Mouse (Mus musculus): ENCODE measurements around the gene Orai2. TPM values are rescaled to one million over a fixed set of nuclear protein-coding genes. Genes with fewer than 3 reads are reported as not detected.
"Not testable (repeated sequence)": the region's sequence is repeated elsewhere in the genome, so short reads cannot be mapped to it uniquely, and the experiment has no call there.

The Orai2 gene
- total and polyA plus RNA-seq, 2 experiments from 2014 or later = 0.69 to 1.1 TPM

DNA sequence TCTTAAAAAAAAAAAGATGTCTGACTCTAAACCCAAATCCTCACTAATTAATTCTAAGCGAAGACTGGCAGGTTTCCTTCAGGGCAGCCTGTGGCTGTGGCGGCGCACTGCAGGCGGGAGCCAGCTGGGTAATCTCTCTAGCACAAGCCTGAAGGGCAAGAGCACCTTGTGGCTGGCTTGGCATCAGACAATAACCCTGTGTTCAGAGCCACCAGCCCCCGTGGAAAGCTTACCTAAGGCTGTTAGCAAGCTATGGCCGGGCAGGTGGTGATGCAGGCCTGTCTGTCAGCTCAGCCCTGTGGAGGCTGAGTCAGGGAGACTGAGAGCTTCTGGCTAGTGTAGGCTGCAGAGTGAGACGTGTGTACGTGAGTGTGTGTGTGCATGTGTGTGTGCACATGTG, 5.3 kb downstream of the Orai2 start:
- Histone ChIP-seq H3K9ac (replicated peaks; ENCODE audit: low read depth, low read length) (no peak overlapping the region), H3K4me1 (ENCODE audit: control insufficient read depth, insufficient read depth) (no peaks in the 10 kb centered on the region), H3K27ac (ENCODE audit: low read depth) (no peak overlapping the region), H3K9me3 (replicated peaks; ENCODE audit: control insufficient read depth, low read length) (0 out of 2 replicates have a peak, but pooled peaks cover 4% of the 10 kb centered on the region), H3K36me3 (replicated peaks; ENCODE audit: control insufficient read depth, insufficient read depth, low read length) (no peaks in the 10 kb centered on the region), H3K27me3 (ENCODE audit: control insufficient read depth, insufficient read depth, low read length) (no peaks in the 10 kb centered on the region), H3K4me3 (ENCODE audit: low read depth, low read length) (no peak overlapping the region), H3K4me2 (ENCODE audit: low read depth, low read length) (no peak overlapping the region)
- TF ChIP-seq CTCF (IDR thresholded peaks at IDR 0.05; ENCODE audit: low read depth) (no peak), EP300 (IDR thresholded peaks at IDR 0.05; ENCODE audit: low read depth) (no peak)
- ATAC-seq (ENCODE audit: insufficient read depth, low read depth) (no peak), DNase-seq (ENCODE audit: low spot score) (no peak)
- 71% methylated on average over 8 of the region's 8 CpGs for WGBS

DNA sequence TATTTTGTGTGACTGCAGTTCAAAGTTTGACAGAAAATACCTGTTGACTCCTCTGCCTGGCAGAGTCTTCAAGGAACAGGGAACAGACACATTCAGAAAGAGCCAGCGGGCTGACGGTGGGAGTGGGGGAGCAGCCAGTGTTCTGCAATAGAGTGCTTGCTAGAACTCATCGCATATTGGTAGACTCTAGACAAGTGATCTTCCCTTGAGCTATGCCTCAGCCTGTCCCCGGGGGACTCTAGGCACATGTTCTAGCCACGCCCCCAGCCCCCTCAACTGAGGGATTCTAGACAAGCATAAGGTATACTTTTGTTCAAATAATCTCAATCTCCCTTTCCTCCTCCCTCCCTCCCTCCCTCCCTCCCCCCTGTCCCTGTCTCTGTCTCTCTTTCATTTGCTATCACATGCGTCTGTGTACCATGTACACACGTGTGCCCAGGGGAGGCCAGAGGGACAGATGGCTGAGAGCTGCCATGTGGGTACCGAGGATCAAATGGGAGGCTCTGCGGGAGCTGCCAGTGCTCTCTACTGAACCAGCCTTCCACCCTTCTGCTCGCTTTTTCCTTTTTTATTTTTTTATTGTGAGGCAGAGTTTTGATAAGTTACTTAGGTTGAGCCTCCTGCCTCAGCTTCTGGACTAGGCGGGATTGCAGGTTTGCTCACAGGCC, 6.6 kb downstream of the Orai2 start:
- H3K27ac ChIP-seq (ENCODE audit: low read depth) = no peak overlapping the region
- no peaks in the 10 kb centered on the region for H3K36me3 ChIP-seq (replicated peaks; ENCODE audit: control insufficient read depth, insufficient read depth, low read length)
- 0 out of 2 replicates have a peak, but pooled peaks cover 4% of the 10 kb centered on the region for H3K9me3 ChIP-seq (replicated peaks; ENCODE audit: control insufficient read depth, low read length)
- ATAC-seq (ENCODE audit: insufficient read depth, low read depth) (no peak), DNase-seq (ENCODE audit: low spot score) (no peak)
- no peak overlapping the region for H3K4me2 ChIP-seq (ENCODE audit: low read depth, low read length)
- no peak overlapping the region for H3K9ac ChIP-seq (replicated peaks; ENCODE audit: low read depth, low read length)
- H3K4me1 ChIP-seq (ENCODE audit: control insufficient read depth, insufficient read depth) = no peaks in the 10 kb centered on the region
- TF ChIP-seq EP300 (IDR thresholded peaks at IDR 0.05; ENCODE audit: low read depth) (no peak), CTCF (IDR thresholded peaks at IDR 0.05; ENCODE audit: low read depth) (no peak)
- H3K4me3 ChIP-seq (ENCODE audit: low read depth, low read length) = no peak overlapping the region
- H3K27me3 ChIP-seq (ENCODE audit: control insufficient read depth, insufficient read depth, low read length) = no peaks in the 10 kb centered on the region
- WGBS = 79% methylated on average over 11 of the region's 11 CpGs

DNA sequence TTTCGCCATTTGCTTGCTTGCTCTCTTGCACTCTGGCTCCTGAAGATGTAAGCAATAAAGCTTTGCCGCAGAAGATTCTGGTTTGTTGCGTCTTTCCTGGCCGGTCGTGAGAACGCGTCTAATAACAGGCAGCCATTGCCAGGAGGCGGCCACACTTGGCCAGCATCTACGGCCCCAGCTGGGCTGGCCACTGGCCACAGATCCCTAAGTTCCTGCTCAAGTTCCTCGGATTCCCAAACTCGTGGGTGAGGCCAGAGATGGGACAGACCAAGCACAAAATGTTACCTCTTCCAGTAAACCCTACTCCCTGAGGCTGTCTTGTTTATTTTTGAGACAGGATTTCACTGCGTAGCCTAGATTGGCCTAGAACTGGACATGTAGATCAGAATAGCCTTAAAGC, 10.4 kb downstream of the Orai2 start:
- not testable (repeated sequence) for H3K27ac ChIP-seq (ENCODE audit: low read depth); H3K9me3 ChIP-seq (replicated peaks; ENCODE audit: control insufficient read depth, low read length); H3K4me1 ChIP-seq (ENCODE audit: control insufficient read depth, insufficient read depth); H3K4me3 ChIP-seq (ENCODE audit: low read depth, low read length); H3K9ac ChIP-seq (replicated peaks; ENCODE audit: low read depth, low read length); H3K36me3 ChIP-seq (replicated peaks; ENCODE audit: control insufficient read depth, insufficient read depth, low read length); H3K4me2 ChIP-seq (ENCODE audit: low read depth, low read length); DNase-seq (ENCODE audit: low spot score); H3K27me3 ChIP-seq (ENCODE audit: control insufficient read depth, insufficient read depth, low read length); ATAC-seq (ENCODE audit: insufficient read depth, low read depth)
- WGBS = 82% methylated on average over 11 of the region's 12 CpGs

DNA sequence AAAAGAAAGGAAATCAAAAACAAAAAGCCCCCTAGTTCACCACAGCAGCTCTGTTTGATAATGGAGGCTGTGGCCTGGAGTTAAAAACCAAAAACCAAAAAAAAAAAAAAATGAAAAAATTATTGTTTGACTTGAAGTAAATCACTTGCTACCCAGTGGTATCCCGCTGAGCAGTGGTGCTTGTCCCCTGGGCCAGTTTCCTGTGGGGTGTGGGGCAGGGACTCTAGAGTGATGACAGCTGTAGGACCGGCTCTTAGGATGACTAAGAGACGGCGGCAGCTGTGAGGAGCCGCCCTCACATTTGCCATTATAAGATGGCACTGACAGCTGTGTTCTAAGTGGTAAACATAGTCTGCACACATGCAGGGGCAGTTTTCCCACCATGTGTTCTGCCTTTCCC, 15.1 kb downstream of the Orai2 start:
- ATAC-seq (ENCODE audit: insufficient read depth, low read depth) = no peak
- H3K27ac ChIP-seq (ENCODE audit: low read depth) = no peak overlapping the region
- H3K4me1 ChIP-seq (ENCODE audit: control insufficient read depth, insufficient read depth) = no peaks in the 10 kb centered on the region
- no peak for DNase-seq (ENCODE audit: low spot score)
- no peaks in the 10 kb centered on the region for H3K9me3 ChIP-seq (replicated peaks; ENCODE audit: control insufficient read depth, low read length)
- 62% methylated on average over 5 of the region's 5 CpGs for WGBS
- H3K36me3 ChIP-seq (replicated peaks; ENCODE audit: control insufficient read depth, insufficient read depth, low read length) = no peaks in the 10 kb centered on the region
- TF ChIP-seq CTCF (IDR thresholded peaks at IDR 0.05; ENCODE audit: low read depth) (no peak), EP300 (IDR thresholded peaks at IDR 0.05; ENCODE audit: low read depth) (no peak)
- no peak overlapping the region for H3K9ac ChIP-seq (replicated peaks; ENCODE audit: low read depth, low read length)
- H3K4me2 ChIP-seq (ENCODE audit: low read depth, low read length) = no peak overlapping the region
- no peaks in the 10 kb centered on the region for H3K27me3 ChIP-seq (ENCODE audit: control insufficient read depth, insufficient read depth, low read length)
- H3K4me3 ChIP-seq (ENCODE audit: low read depth, low read length) = no peak overlapping the region

DNA sequence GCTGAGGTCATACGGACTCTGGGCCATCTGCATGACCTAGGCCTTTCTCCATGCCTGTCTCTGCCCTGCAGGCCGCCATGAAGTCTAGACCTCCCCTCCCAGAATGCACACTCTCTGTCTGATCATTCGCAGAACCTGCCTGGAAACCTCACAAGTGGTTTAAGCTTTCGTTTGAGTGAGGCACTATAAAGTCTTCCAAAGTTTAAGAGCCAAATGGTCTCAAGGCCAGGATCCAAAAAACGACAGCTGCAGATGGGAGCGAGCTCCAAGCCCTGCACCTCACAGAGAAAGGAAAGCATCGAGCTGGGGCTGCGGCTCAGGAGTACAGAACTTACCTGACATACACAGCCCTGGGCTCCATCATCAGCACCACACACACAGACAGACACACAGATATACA, 18.1 kb downstream of the Orai2 start:
- Histone ChIP-seq H3K4me3 (ENCODE audit: low read depth, low read length) (no peak overlapping the region), H3K27me3 (ENCODE audit: control insufficient read depth, insufficient read depth, low read length) (no peaks in the 10 kb centered on the region), H3K9me3 (replicated peaks; ENCODE audit: control insufficient read depth, low read length) (no peaks in the 10 kb centered on the region), H3K36me3 (replicated peaks; ENCODE audit: control insufficient read depth, insufficient read depth, low read length) (no peaks in the 10 kb centered on the region), H3K9ac (replicated peaks; ENCODE audit: low read depth, low read length) (no peak overlapping the region), H3K4me2 (ENCODE audit: low read depth, low read length) (no peak overlapping the region), H3K4me1 (ENCODE audit: control insufficient read depth, insufficient read depth) (no peaks in the 10 kb centered on the region), H3K27ac (ENCODE audit: low read depth) (no peak overlapping the region)
- TF ChIP-seq EP300 (IDR thresholded peaks at IDR 0.05; ENCODE audit: low read depth) = no peak
- TF ChIP-seq CTCF (IDR thresholded peaks at IDR 0.05; ENCODE audit: low read depth) = no peak
- 63% methylated on average over 8 of the region's 8 CpGs for WGBS
- DNase-seq (ENCODE audit: low spot score) (no peak), ATAC-seq (ENCODE audit: insufficient read depth, low read depth) (no peak)

DNA sequence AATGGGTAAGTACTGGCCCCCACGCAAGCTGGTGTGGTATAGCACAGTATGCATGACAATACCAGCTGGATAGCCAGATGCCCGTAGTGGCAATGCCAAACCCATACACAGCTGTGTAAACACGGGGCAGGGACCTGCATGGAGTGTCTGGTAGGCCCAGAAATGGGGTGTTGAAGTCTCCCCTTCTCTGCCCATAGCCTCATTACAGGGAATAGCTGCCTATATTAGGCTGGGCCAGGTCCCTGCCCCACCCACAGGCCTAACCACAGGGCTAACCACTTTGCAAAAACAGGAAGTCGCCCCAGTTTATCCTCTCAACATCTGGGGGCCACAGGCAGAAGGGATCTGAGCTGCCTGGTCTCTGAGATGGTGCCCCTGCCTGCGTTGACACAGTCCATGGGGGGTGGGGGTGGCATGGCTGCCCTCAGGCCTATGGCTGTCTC, 21.4 kb downstream of the Orai2 start:
- ATAC-seq (ENCODE audit: insufficient read depth, low read depth) = not testable (repeated sequence)

More for the DNA sequence above, 21.4 kb downstream of the Orai2 start:
- not testable (repeated sequence) for H3K4me2 ChIP-seq (ENCODE audit: low read depth, low read length); DNase-seq (ENCODE audit: low spot score); H3K9me3 ChIP-seq (replicated peaks; ENCODE audit: control insufficient read depth, low read length); H3K36me3 ChIP-seq (replicated peaks; ENCODE audit: control insufficient read depth, insufficient read depth, low read length); H3K27me3 ChIP-seq (ENCODE audit: control insufficient read depth, insufficient read depth, low read length); H3K9ac ChIP-seq (replicated peaks; ENCODE audit: low read depth, low read length); H3K4me1 ChIP-seq (ENCODE audit: control insufficient read depth, insufficient read depth); H3K4me3 ChIP-seq (ENCODE audit: low read depth, low read length); H3K27ac ChIP-seq (ENCODE audit: low read depth)
- WGBS = 71% methylated on average over 5 of the region's 5 CpGs

Measured in heart, postnatal 0 days (tissue).